Mouse (Mus musculus): ENCODE measurements at regions not wholly inside any gene's neighbourhood (a gene's known extent, or its start where the extent isn't known, plus 50 kb on each side); places are given as distances from the start of the nearest gene placed in this dataset.
A peak's percentile ranks its signal among the peaks of the same experiment; 100 is the strongest.

DNA sequence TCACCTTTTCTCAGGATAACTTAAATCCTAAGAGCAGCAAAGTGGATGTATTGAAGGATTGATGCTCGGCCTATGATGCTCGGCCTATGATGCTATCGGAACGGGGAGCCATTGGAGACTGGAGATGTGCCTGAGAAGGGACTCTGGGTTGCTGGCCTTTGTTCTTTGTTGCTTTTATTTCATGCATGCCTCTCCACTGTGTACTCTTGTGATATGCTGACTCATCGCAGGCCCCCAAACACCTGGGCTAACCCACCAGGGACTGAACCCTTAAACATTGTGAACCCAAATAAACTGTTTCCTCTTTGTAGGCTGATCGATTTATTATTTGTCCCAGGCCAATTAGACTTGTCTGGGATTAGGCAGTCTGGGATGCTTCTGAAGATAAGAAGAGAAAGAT lies 61.9 kb downstream of the Pdcl3 start:
- no peak for DNase-seq

DNA sequence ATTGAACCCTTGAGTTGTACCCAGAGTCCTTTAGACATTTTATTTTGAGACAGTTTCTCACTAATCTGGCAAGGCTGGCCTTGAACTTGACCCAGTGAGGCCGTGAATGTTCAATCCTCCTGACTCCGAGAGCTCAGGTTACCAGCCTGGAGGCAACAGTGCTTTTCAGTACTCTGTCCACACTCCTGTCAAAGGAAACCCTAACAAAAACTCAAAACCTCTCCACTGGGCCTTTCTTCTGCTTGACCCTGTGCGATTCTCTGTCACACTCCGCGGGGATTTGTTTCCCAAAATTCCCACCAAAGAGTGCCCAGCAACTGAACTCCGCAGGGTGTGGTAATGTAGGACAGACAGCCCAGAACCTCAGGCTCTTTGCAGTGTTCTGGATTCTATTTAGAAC lies 71.9 kb downstream of the Pdcl3 start:
- DNase-seq, result no peak

DNA sequence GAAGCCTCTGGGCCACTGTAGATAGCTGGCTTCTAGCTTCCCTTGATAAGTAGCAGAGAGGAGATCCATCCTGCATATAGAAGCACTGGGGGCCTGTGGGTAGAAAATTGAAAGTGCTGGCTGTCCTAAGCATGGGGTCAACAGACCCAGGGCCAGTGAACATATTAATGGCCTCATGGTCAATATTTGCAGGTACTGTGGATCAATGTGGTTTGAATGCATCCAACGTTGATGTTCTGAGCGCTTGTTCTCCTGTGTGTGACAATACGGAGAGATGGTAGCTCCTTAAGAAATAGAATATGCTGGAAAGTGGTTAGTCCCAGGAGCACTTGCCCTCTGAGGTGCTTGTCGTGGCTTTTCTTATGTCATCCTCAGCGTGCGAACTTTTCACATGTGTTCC lies 77.1 kb downstream of the Pdcl3 start:
- no peak for DNase-seq

DNA sequence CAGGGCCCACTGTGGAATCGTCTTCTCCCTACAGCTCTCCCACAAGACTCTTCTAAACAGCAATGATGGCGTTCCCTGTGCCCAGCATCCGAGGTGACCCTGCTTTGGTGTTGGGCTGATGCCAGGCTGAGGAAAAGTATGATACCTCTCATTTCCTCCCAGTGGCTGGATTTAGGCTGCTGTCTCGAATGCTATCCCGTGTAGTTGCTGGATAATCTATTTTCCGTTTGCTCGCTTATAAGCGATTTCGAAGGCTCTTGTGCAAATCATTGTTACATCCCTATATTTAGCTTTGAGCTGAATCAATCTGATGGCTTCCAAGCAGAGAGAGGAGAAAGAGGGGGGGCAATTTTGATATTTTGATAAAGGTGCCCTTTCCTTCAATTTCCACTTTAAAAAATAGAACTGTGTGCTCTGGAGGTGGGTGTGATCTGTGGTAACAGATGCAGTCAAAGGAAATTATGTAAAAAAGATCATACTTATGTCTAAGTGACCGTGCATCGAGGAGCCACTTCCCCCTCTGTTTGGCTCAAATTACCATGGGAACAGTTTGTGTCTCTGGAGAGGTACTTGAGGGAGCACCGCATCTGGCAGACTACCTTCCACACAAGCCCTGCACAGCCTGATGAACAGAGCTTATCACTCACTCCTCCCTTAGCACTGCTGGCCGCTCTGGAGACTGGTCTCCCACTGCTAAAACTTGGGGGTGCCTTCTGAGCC lies 78.4 kb downstream of the Pdcl3 start:
- no peak for DNase-seq

DNA sequence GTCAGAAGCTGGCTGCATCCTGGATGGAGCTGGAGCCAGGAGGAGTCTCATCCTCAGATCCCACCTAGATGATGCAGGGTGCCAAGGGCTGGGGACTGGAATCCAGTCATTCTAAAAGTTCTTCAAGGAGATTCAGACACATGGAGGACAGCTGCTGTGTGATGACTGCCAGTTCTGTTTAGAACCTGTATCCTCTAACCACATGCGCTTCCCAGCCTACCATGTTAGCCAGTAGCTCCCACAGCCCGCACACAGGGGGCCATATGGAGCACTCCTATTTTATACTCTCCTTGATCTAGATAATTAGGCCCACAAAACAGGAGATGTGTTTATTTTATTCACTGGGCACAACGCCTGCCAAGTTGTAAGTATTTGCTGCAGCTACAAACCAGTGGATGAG lies 79.4 kb downstream of the Pdcl3 start:
- no peak for DNase-seq

DNA sequence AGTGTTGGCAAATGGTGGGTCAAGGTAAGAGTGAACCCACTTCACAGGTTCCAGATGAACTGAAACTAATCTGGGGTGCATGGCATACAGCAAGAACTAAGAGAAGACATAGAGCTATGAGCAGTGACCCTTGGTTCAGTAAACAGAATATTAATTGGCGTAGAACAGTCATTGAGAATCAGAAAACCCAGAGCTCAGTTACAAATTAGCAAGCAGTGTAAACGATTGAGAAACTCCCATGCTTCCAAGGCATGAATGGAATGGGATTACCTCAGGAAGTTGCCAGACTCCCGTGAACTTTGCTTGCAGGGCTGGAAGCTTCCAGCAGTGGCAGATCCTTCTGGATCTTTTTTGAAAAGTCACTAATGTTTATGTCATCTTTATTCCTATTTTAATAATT lies 82.5 kb downstream of the Pdcl3 start:
- DNase-seq, result peak; percentile 48 to 53

DNA sequence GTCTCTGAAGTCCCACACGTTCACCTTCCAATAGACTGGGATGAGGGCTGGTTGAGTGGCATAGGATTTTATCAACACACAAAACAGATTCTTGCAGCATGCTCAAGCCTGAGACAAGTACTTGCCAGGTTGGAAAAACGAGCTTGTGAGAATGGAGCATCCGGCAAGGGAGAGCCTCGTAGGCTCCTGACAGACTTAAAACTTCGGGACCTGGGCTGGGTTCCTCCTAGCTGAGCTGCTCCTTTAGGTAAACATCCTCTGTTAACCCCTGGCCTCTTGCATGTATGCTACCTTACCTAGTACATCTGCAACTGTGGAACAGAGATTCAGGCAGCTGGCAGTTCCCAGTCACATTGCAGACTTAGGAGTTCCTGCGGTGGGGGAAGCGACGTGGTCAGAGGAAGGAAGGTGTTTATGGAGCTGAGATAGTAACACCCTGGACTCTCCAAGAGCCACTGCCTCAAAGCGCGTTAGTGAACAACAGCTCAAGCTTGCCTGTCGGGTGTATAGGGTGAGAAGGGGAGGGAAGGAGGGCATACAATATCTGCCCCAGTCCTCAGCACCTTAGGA lies 83.8 kb downstream of the Pdcl3 start:
- no peak for DNase-seq

DNA sequence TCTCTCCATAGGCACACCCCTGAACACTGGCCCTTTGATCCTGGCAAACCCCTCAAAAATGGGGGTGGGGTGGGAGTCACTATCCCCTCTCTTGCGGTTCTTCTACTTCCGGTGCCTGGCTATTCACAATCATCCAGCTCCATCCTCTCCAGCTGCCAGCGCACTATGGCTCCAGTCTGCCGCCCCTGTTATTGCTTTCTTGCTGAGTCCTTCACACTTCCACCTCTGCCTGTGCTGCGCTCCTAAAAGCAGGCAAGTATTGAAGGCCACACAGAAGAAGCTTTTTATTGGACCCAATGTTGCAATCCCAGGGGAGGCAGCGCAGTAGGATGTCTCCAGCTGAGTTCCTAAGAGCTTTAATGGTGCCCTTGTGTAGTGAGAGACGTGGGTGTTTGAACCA lies 84.3 kb downstream of the Pdcl3 start:
- no peak for DNase-seq

DNA sequence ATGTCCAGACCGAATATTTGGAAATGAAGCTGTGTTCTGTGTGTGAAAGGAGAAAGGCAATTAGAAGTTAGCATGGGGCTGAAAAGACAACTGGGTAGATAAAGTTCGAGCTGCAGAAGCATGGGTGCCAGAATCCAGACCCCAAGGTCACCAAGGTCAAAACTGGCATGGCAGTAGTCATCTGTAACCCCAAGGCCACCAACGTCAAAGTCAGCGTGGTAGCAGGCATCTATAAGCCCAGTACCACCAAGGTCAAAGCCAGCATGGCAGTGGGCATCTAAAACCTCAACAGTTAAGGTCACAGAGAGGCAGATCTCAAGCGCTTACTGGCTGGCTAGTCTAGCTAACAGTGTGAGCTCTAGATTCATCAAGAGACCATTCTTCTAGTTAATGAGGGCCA lies 90.6 kb downstream of the Pdcl3 start:
- no peak for DNase-seq

DNA sequence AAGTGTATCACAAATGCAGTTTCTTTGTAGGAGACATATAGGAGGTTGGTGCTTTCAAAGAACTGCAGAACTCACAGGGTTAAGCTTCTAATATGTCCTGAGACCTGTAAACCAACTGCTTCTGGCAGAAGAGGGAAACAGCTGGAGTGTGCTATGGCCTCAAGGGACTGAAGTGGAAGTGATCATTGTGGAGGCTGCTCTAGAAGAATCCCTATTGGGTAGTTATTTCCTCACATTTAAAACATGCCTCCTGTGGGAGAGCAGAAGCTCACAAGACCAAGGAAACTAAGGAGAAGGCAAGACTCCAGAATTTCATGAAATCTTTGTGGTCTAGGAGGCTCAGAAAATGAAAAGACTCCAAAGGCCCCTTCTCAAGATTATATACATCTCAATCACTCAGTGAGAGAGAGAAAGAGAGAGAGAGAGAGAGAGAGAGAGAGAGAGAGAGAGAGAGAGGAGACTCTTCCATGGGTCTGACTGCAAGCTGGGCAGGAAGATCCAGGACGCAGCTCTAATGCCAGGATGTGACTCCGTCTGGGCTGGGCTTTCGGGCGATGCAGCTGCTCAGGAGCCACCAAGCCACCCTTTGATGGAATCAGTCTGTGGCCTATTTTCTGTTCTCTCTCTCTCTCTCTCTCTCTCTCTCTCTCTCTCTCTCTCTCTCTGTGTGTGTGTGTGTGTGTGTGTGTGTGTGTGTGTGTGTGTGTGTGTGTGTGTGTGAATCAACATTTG lies 93.3 kb downstream of the Pdcl3 start:
- DNase-seq, result no peak

DNA sequence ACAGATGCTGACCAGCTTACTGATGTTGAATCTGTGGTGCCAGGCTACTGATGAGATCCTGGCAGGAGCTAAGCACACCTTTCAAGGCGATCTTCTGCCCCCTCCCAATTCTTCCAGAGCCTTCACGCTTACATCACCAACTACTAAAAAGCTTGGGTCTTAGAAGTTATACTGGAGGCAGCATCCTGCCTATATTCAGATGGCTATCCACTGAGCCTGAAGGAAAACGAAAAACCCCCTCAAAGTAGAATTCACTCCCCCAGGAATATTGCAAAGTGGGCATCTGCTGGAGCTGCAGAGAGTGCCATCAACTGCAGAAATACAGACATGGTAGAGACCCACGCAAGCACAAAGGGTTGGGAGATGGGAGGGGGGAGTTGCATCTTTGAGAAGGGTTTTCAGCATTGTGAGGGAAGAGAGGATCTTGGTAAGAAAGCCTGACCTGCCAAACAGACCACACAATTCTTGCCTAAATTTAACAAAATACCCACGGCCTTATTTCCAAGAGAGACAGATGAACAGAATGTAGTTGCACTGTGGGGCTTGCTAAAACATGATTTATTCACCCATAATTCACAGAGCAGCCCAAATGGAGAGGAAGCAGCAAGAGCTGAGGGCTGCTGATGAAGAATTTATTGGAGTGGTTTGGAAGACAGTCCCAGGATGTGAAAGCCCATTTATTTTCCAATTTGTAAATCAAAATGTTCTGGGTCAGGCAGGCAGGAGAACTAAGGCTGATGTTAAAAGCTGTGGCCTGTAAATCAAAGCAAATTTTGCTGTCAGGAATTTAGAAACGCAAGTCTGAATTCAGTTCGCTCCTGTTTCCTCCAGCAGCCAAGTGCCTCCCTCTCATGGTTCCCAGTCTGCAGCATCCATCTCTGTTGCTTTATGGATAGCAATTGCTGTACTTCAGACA lies 98.8 kb downstream of the Pdcl3 start:
- no peak for DNase-seq

DNA sequence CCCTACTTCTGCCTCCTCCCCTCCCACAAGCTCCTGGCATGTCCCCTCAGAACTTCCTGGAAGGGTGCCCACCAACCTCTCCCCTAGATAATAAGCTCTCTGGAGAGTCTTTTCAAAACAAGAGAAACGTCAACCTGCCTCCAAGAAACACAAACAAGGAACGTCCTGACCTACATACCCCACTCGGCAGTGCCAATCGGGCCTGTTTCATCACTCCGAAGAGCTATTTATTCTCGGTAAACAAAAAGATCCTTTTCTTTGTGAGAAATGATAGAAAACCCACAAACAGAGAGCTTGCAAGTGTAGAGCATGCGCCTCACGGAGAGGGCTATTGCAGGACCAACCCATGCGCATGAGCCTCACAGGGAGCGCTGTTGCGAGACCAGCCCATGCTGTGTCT lies 100.9 kb downstream of the Pdcl3 start:
- DNase-seq, result peak; percentile 47

DNA sequence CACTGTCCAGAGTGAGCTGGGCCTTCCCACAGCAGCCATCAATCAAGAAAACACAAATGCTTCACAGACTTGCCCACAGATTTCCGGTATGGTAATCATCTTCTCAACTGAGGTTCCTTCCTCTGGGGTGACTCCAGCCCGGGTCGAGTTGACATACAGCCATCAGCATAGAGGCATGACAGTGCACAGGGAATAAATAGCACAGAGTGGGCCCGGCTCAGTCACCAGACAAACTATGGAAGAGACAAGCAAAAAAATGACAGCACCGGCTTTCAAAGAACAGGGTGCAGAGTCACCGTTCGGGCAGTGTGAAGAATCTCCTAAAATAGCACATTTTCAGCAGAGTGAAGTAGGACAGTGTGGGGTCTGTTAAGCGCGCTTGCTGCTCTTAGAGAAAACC lies 103.7 kb upstream of the Npas2 start:
- DNase-seq, result no peak

DNA sequence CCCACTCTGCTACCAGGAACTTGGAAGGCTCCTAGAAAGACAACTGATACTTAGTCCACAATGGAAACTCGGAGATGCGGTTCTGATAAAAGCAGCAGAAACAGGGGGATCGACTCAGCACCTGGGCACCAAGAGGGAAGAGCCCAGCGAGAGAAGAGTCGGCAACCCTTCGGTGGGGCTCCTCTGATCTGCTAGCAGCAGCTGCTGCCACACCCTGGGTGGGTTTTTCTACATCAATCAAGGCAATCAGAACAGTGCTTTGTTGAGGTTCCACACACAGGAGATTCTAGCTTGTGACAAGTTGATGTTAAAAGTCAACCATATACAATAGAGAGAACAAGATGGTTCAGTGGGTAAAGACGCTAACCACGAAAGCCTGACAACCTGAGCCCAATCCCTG lies 102.4 kb upstream of the Npas2 start:
- no peak for DNase-seq

DNA sequence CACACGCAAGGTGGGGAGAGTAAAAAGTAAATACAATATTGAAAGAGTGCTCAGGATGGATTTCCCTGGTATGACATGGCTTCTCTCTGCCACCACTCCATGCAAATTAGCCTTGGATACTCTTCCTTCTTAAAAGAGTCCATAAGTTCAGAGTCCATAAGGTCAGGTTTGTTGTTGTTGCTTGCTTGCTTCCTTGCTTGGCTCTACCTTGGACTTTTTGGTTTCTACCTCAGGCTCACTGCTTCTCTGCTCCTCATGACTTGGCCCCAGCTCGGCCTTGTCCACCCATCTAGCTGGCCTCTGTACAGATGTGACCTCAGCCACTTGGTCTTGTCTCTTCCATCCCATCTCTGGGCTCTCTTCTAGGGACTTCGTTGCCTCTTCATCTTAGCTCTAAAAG lies 101.9 kb upstream of the Npas2 start:
- DNase-seq, result peak; percentile 16 to 57

DNA sequence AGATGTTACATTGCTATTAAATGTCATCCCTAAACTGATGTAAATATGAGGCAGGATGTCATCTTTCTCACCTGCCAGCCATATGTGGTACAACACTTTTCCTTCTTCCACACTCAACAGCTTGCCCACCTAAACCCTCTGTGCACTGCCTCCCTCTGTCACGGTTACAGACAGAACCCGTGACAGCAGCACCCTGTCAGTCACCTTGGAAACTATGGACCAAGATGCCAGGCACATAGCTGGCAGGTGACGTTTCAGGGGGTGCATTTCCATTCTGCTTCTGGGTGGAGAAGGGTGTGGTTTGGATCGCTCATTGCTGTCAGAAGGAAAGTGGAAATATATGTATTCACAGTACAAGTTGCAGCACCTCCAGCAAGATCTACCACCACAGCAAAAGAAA lies 100.2 kb upstream of the Npas2 start:
- DNase-seq, result no peak

DNA sequence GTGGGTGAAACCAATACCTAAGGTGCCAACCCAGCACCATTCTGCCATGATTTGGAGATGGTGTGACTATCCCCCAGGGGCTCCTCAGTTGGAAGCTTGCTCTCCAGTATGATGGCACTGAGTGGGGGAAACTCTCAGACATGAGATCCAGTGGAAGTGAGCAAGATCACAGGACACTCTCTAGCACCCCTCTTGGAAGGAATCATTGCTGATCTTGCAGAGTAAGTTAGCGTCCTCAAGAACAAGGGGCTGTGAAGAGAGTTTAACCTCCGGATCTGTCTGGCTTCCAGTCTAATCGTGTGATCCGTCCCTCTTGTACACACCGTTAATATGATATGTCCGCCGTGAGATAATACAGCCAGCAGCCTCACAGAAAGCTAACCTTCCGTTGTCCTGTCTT lies 99.5 kb upstream of the Npas2 start:
- DNase-seq, result no peak

DNA sequence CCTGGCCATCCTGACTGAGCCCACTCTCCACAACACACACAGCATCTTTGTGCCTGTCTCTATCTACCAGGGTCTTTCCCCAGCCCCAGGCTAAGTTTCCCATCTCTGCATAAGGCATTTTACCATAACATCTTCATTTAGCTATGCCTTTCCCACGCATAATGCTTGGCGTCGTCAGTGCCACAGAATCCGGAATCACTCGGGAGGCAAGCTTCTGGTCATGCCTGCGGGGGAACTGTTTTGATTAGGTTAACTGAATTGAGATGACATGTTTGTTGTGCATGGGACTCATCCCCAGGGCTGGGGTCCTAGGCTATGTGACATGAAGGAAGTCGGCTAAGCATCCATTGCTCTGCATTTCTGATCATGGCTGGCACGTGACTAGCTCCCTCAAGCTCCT lies 97.6 kb upstream of the Npas2 start:
- DNase-seq, result no peak

DNA sequence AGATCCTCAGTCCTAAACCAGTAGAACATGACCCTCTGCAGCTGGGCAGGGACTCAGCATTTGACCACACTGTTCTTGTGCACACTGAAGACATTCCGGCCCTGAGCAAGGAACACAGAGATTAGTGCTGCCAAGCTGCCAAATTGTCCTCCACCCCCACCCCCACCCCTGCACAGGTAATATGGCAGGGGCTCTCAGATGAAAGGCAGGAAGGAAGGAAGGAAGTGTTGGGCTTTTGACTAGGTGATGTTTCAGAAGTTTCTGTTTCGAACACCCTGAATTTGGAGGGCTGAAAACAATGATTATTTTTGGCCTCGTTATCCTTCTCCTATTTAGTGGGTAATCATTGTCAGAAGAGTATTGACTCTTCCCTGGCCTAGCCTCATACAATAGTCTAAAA lies 96.8 kb upstream of the Npas2 start:
- no peak for DNase-seq

DNA sequence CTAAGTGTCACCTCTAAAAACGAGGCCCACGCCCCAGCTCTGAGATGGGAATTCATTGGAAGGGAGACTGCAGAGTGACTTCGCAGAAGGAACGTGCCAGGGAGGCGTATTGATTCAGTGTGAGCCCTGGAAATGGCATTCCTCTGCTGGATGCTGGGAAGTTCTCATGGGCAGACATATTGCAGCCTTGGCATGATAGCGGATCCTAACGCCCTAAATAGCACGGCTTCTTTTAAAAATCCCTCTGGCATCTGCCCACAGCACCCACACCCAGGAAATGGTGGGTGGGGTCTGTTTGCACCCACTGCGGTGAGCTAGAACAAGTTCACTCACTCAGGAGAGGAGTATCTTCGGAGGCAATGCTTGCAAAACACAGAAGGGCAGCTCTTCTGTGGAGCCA lies 96.0 kb upstream of the Npas2 start:
- DNase-seq, result no peak

DNA sequence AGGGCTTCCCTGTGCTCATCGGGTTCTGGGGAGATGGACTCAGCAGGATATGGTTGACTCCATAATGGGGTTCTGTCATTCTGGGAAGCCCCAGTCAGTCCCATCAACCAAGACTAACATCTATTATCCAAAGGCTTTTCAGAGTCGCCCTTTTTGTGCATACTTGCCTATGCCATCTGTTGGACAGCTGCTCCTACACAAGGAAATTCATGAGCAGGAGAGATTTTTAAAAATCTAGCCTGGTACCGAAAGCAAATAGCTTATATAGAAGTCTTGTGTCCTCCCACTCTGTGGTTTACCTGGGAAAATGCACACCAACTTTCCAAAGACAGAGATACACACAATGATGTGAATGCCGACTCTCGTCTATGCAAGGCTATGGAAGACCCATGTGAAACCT lies 95.4 kb upstream of the Npas2 start:
- DNase-seq, result no peak

DNA sequence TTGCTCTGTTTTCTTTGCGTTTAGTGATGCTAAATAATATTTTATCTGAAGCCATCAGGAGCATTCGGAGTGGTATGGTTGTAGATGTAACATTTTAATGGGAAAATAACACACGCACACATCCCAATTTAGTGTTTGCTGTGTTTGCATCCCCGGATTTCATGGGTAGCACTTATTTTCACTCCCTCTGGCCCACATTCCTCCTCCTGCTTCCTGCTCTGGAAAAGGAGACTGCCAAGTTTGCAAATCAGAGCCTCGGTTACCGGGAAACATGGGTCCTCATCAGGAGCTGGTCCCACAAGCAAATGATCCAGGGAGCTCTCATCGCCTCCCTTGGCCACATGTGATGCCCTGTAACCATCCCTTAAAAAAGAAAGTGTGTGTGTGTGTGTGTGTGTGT lies 94.3 kb upstream of the Npas2 start:
- DNase-seq, result no peak

DNA sequence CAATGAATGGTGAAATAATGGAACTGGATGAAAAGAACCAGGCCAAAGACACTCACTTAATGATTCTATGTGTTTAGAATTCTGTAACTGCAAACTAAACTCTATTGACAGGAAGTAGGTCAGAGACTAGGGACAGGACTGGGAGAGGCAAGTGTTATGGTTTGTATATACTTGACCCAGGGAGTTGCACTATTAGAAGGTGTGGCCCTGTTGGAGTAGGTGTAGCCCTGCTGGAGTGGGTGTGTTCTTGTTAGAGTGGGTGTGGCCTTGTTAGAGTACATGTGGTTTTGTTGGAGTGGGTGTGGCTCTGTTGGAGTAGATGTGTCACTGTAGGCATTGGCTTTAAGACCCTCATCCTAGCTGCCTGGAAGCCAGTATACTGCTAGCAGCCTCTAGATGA lies 93.0 kb upstream of the Npas2 start:
- no peak for DNase-seq

Data from kidney, postnatal 25 days (tissue).